Mouse (Mus musculus) olfactory bulb, adult 2 months (tissue): ENCODE results near the gene Lsm12.

Experiments
- CTCF ChIP-seq: fragments of 200-500 bp; IDR thresholded peaks from 2 replicates; pipeline ENCODE4 v1.5.1; 2012; ENCODE audit warnings: low read depth, mild to moderate bottlenecking, low read length, moderate library complexity; ENCODE audit not compliant: insufficient read depth
- POLR2A ChIP-seq: fragments of 200-500 bp; IDR thresholded peaks from 2 replicates; pipeline ENCODE4 v1.6.1; 2012; ENCODE audit warnings: mild to moderate bottlenecking, low read depth, low read length, moderate library complexity; ENCODE audit not compliant: insufficient read depth

DNA sequence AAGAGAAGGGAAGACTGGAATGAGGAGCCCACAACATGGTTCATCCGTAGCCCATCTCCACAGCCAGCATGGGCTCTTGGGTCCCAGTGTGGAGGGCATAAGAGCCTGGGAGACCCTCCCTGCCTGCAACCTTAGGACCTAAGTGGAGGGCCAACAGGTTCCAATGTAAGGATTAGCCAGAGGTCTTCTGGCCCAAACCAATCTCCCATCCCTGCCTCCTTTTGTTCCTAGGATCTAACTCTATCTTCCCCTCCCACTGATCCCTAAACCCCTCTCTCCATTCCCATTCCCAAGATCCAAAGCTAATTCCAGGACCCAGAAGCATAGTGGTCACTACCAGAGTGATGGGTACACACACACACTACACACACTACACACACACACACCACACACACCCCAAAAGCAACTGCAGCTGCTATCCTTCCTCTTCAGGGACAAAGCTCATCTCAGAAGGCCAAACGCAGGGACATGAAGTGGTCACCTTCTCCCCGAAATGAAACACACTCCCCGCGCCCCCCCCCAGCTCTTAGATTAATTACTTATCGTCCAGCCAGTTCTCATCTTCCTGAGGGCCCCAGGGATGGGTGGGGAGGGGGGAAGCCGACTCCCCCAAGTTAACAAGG lies 43.7 kb upstream of the Lsm12 start:
- TF ChIP-seq POLR2A (no peak), CTCF (no peak)
